8 mouse cellular contexts compared by ENCODE assay signal in the genomic region with DNA sequence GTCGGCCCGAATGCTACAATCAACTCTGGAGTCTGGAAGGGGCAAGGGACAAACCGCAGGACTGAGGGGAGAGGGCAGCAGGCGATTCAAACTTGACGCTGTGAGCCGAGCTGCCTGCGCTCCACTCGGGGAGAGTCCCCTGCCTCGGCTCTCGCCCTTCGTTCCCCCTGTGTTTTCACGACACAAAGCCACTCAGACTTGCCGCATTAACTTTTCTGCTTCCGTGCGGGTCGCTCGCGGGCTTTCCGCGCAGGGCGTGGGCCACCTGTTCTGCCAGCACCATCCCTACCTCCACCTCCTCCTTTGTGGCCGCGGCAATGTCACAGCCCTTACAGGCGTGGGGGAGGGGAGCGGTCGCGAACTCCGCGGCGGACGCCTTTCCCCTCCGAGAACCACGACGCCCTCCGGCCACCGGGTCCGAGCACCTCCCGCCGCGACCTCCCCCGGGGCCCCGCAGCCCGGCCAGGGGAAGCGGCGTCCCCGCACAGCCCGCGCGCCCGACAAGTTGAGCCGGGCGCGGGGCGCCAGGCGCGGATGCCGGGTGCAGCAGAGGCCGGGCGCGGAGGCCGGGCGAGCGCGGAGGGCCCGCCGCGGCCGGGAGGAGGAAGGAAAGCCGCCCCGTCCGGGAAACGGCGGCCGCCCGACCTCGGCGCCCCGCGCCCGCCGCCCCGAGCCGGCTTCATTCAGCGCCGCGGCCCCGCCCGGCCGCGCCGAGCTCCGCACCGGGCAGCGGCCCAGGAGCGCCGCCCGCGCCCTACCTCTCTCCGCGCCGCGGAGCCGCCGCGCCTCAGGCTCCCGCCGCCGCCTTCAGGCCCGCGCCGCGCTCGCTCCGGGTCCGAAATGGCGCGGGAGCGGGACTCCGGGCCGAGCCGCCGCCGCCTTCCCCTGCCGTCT. TPM values are rescaled to one million over a fixed set of nuclear protein-coding genes. Genes with fewer than 3 reads are reported as not detected.
DNase-seq lines count a peak whose midpoint lies in the region; ATAC-seq and TF ChIP-seq lines count a peak whose summit lies in the region.

No protein-coding gene starts in this region.

- peak overlapping the region; percentile 76 for H3K4me2 ChIP-seq in intestine, embryonic 15.5 days (replicated peaks)
- peak overlapping the region; percentile 53 for H3K4me2 ChIP-seq in limb, embryonic 11.5 days (ENCODE audit: low read depth, severe bottlenecking)
- H3K4me2 ChIP-seq in midbrain, embryonic 11.5 days = peak overlapping the region; percentile 74

- ATAC-seq in intestine, embryonic 15.5 days = peak; percentile 76
- ATAC-seq in limb, embryonic 11.5 days (ENCODE audit: insufficient number of reproducible peaks, low FRiP score, low TSS enrichment, low read depth) = peak; percentile 23; the same call in 1 of the 2 replicates
- peak; percentile 69 for ATAC-seq in midbrain, embryonic 11.5 days (ENCODE audit: low FRiP score)

- no peaks in the 10 kb centered on the region for H3K27me3 ChIP-seq in intestine, embryonic 15.5 days (replicated peaks)
- H3K27me3 ChIP-seq in limb, embryonic 11.5 days (ENCODE audit: control insufficient read depth, insufficient read depth, low read length) = no peaks in the 10 kb centered on the region
- no peaks in the 10 kb centered on the region; the same call in 1 of the 2 replicates for H3K27me3 ChIP-seq in midbrain, embryonic 11.5 days (ENCODE audit: control insufficient read depth, insufficient read depth, low read length)
- H3K27me3 ChIP-seq in small intestine, adult 2 months (ENCODE audit: control insufficient read depth, insufficient read depth, low read length) = no peaks in the 10 kb centered on the region

- H3K36me3 ChIP-seq in intestine, embryonic 15.5 days = no peaks in the 10 kb centered on the region
- H3K36me3 ChIP-seq in limb, embryonic 11.5 days (ENCODE audit: control insufficient read depth, insufficient read depth, low read length) = no peaks in the 10 kb centered on the region
- peaks cover 3% of the 10 kb centered on the region; the same call in 1 of the 2 replicates for H3K36me3 ChIP-seq in midbrain, embryonic 11.5 days (ENCODE audit: control insufficient read depth, insufficient read depth, low read length)
- H3K36me3 ChIP-seq in small intestine, adult 2 months (ENCODE audit: control insufficient read depth, insufficient read depth, low read length) = peaks cover 10% of the 10 kb centered on the region

- peak; percentile 39 to 51 for DNase-seq in left cerebral cortex, adult 18-20 months (ENCODE audit: low spot score in 2 of 2)
- DNase-seq in left cerebral cortex, adult 11 months (ENCODE audit: low spot score) = no peak
- peak; percentile 44 for DNase-seq in embryo, embryonic 10.5 days (ENCODE audit: low spot score)
- DNase-seq in gastrocnemius, postnatal 25 days = peak; percentile 35
- DNase-seq in limb, embryonic 11.5 days (ENCODE audit: low spot score) = peak; percentile 72
- peak; percentile 96 for DNase-seq in midbrain, embryonic 11.5 days (ENCODE audit: low spot score, missing footprints)

- peak overlapping the region; percentile 89 for H3K4me3 ChIP-seq in intestine, embryonic 15.5 days (replicated peaks)
- peak overlapping the region; percentile 82 for H3K4me3 ChIP-seq in limb, embryonic 11.5 days (ENCODE audit: low read depth, low read length)
- H3K4me3 ChIP-seq in midbrain, embryonic 11.5 days (ENCODE audit: low read depth, low read length) = peak overlapping the region; percentile 70
- peak overlapping the region; percentile 71 for H3K4me3 ChIP-seq in small intestine, adult 2 months (ENCODE audit: low read depth, low read length)

- H3K9ac ChIP-seq in intestine, embryonic 15.5 days = peak overlapping the region; percentile 90
- peak overlapping the region; percentile 94 for H3K9ac ChIP-seq in limb, embryonic 11.5 days (ENCODE audit: low read length)
- peak overlapping the region; percentile 94 for H3K9ac ChIP-seq in midbrain, embryonic 11.5 days (ENCODE audit: low read length)

- peak overlapping the region; percentile 86 for H3K27ac ChIP-seq in intestine, embryonic 15.5 days
- H3K27ac ChIP-seq in limb, embryonic 11.5 days (replicated peaks; ENCODE audit: low read depth, low read length) = peak overlapping the region; percentile 75
- peak overlapping the region; percentile 69 for H3K27ac ChIP-seq in midbrain, embryonic 11.5 days (ENCODE audit: low read depth, low read length)
- H3K27ac ChIP-seq in small intestine, adult 2 months (ENCODE audit: insufficient read depth, low read depth, low read length) = peak overlapping the region; percentile 60; the same call in 1 of the 2 replicates

- no peak for TF ChIP-seq CTCF in small intestine, adult 2 months (IDR thresholded peaks at IDR 0.05; ENCODE audit: extremely low read depth, insufficient read length, insufficient replicate concordance, low read depth, low read length)

- WGBS in intestine, embryonic 15.5 days = under 1% methylated on average over 94 of the region's 124 CpGs
- WGBS in limb, embryonic 11.5 days = 0% methylated on average over 67 of the region's 124 CpGs
- under 1% methylated on average over 60 of the region's 124 CpGs for WGBS in midbrain, embryonic 11.5 days
- 4% methylated on average over 123 of the region's 124 CpGs for WGBS in small intestine, adult 2 months

- peaks cover 2% of the 10 kb centered on the region; the same call in 1 of the 2 replicates for H3K4me1 ChIP-seq in intestine, embryonic 15.5 days (replicated peaks)
- no peaks in the 10 kb centered on the region for H3K4me1 ChIP-seq in limb, embryonic 11.5 days (ENCODE audit: control insufficient read depth, insufficient read depth, low read length)
- peaks cover 13% of the 10 kb centered on the region for H3K4me1 ChIP-seq in midbrain, embryonic 11.5 days (ENCODE audit: control insufficient read depth, insufficient read depth, low read length)
- peaks cover 4% of the 10 kb centered on the region; the same call in 1 of the 2 replicates for H3K4me1 ChIP-seq in small intestine, adult 2 months (ENCODE audit: control insufficient read depth, insufficient read depth, insufficient read length, low read length)

- H3K9me3 ChIP-seq in intestine, embryonic 15.5 days = no peaks in the 10 kb centered on the region
- no peaks in the 10 kb centered on the region for H3K9me3 ChIP-seq in limb, embryonic 11.5 days (ENCODE audit: control insufficient read depth, low read length)
- no peaks in the 10 kb centered on the region for H3K9me3 ChIP-seq in midbrain, embryonic 11.5 days (ENCODE audit: control insufficient read depth, low read length)

- TF ChIP-seq POLR2A in small intestine, adult 2 months (IDR thresholded peaks at IDR 0.05; ENCODE audit: low read depth, low read length) = no peak

RNA-seq across cellular contexts. Expression of gene Kras, which starts 0.5 kb away (rescaled TPM):
- total RNA-seq in left cerebral cortex, adult 18-20 months (2021) = 10 to 100 TPM; 79.5 to 85.3 TPM
- total RNA-seq in gastrocnemius, postnatal 25 days (2021) = 10 to 100 TPM; 18.5 to 20.8 TPM
- polyA plus RNA-seq in intestine, embryonic 15.5 days (2015; fragmentation: Nextera tagmentation; extraction: Ambion mirVana) = 67.6 and 68.6 TPM in 2 replicates
- polyA plus RNA-seq in limb, embryonic 11.5 days (2014; fragmentation: Nextera tagmentation; extraction: Ambion mirVana) = 94.8 and 106 TPM in 2 replicates
- 129 and 133 TPM in 2 replicates for polyA plus RNA-seq in midbrain, embryonic 11.5 days (2014; fragmentation: Nextera tagmentation; extraction: Ambion mirVana)
- 8.6 and 26.3 TPM in 2 replicates for polyA plus RNA-seq in small intestine, adult 2 months (2012; rRNA removed)

RNA-seq across cellular contexts. Expression of gene Etfrf1, which starts 38.6 kb away (rescaled TPM):
- 10 to 100 TPM; 23.0 to 24.8 TPM for total RNA-seq in left cerebral cortex, adult 18-20 months (2021)
- total RNA-seq in gastrocnemius, postnatal 25 days (2021) = 10 to 100 TPM; 49.1 to 56.8 TPM
- polyA plus RNA-seq in intestine, embryonic 15.5 days (2015; fragmentation: Nextera tagmentation; extraction: Ambion mirVana) = 42.8 and 43.1 TPM in 2 replicates
- 27.5 and 31.2 TPM in 2 replicates for polyA plus RNA-seq in limb, embryonic 11.5 days (2014; fragmentation: Nextera tagmentation; extraction: Ambion mirVana)
- 41.8 and 42.3 TPM in 2 replicates for polyA plus RNA-seq in midbrain, embryonic 11.5 days (2014; fragmentation: Nextera tagmentation; extraction: Ambion mirVana)
- 0.58 and 0.79 TPM in 2 replicates for polyA plus RNA-seq in small intestine, adult 2 months (2012; rRNA removed)

RNA-seq across cellular contexts. Expression of gene Casc1, which starts 38.7 kb away (rescaled TPM):
- total RNA-seq in left cerebral cortex, adult 18-20 months (2021) = 1 to 10 TPM; 1.0 to 1.3 TPM
- under 1 TPM; 0.19 to 0.26 TPM for total RNA-seq in gastrocnemius, postnatal 25 days (2021)
- 0.14 and 0.20 TPM in 2 replicates for polyA plus RNA-seq in intestine, embryonic 15.5 days (2015; fragmentation: Nextera tagmentation; extraction: Ambion mirVana)
- polyA plus RNA-seq in limb, embryonic 11.5 days (2014; fragmentation: Nextera tagmentation; extraction: Ambion mirVana) = 0.31 and 0.39 TPM in 2 replicates
- 0.27 and 0.73 TPM in 2 replicates for polyA plus RNA-seq in midbrain, embryonic 11.5 days (2014; fragmentation: Nextera tagmentation; extraction: Ambion mirVana)
- 0.05 and 0.15 TPM in 2 replicates for polyA plus RNA-seq in small intestine, adult 2 months (2012; rRNA removed)

Comparison
In these comparisons a context has a peak if more than half of its experiments do, and no peak if none do; other contexts are left out.
1. ATAC-seq: peak in every context shown above with its lines; median percentile 76 in intestine, embryonic 15.5 days; 69 in midbrain, embryonic 11.5 days; 23 in limb, embryonic 11.5 days.
2. RNA of gene Etfrf1, which starts 38.6 kb away (polyA plus RNA-seq): 42.8 to 43.1 TPM in intestine, embryonic 15.5 days, 41.8 to 42.3 TPM in midbrain, embryonic 11.5 days and 27.5 to 31.2 TPM in limb, embryonic 11.5 days; 0.58 to 0.79 TPM in small intestine, adult 2 months; every median in the first group is over 10 times any median in the second.
3. Peak in every context shown above with its lines, with median percentiles within 50 percentile points of each other: H3K27ac ChIP-seq, H3K4me2 ChIP-seq, H3K4me3 ChIP-seq and H3K9ac ChIP-seq.